Mouse (Mus musculus) liver, adult 2 months (tissue): ENCODE measurements at regions not wholly inside any gene's neighbourhood (a gene's known extent, or its start where the extent isn't known, plus 50 kb on each side); places are given as distances from the start of the nearest gene placed in this dataset.

Experiments used
- DNase-seq: peaks from one replicate; pipeline ENCODE4 v3.0.0-alpha.2; 2011; ENCODE audit warnings: low read depth, low spot score; ENCODE audit errors: extremely low read depth
- H3K27ac ChIP-seq: fragments of 200-500 bp; replicated peaks from 2 replicates; pipeline ENCODE4 v1.5.1; 2012; ENCODE audit warnings: low read depth, mild to moderate bottlenecking, control low read depth, inconsistent platforms, low read length; ENCODE audit not compliant: insufficient read depth
- H3K27me3 ChIP-seq: fragments of 200-500 bp; 2 replicates; pipeline ENCODE4 v1.6.1; 2012; ENCODE audit warnings: mild to moderate bottlenecking, moderate library complexity, low read length, inconsistent platforms; ENCODE audit not compliant: control insufficient read depth, insufficient read depth
- H3K36me3 ChIP-seq: fragments of 200-500 bp; 2 replicates; pipeline ENCODE4 v1.6.1; 2012; ENCODE audit warnings: low read length, inconsistent platforms; ENCODE audit not compliant: control insufficient read depth, insufficient read depth
- H3K4me1 ChIP-seq: fragments of 200-500 bp; 2 replicates; pipeline ENCODE4 v1.6.1; 2011; ENCODE audit warnings: low read length; ENCODE audit not compliant: control insufficient read depth, insufficient read depth
- H3K4me3 ChIP-seq: fragments of 200-500 bp; 2 replicates; pipeline ENCODE4 v1.5.1; 2011; ENCODE audit warnings: low read depth, mild to moderate bottlenecking, control low read depth, low read length, moderate library complexity; ENCODE audit not compliant: insufficient read depth
- H3K79me2 ChIP-seq: fragments of 200-500 bp; 2 replicates; pipeline ENCODE4 v1.6.1; 2012; ENCODE audit warnings: inconsistent platforms, mild to moderate bottlenecking, low read length, moderate library complexity; ENCODE audit not compliant: control insufficient read depth, insufficient read depth
- H3K9ac ChIP-seq: fragments of 200-500 bp; 2 replicates; pipeline ENCODE4 v1.6.1; 2012; ENCODE audit warnings: low read depth, mild to moderate bottlenecking, control low read depth, inconsistent platforms, low read length
- CTCF ChIP-seq: fragments of 200-500 bp; IDR thresholded peaks from 2 replicates; pipeline ENCODE4 v1.5.1; 2011; ENCODE audit warnings: low read depth, low read length, control low read depth
- POLR2A ChIP-seq: fragments of 200-500 bp; IDR thresholded peaks from 2 replicates; pipeline ENCODE4 v1.6.1; 2011; ENCODE audit warnings: low read length, control low read depth; ENCODE audit not compliant: insufficient read depth; ENCODE audit errors: extremely low read depth
- WGBS: fragments of 180-500 bp; shearing (Covaris S2); methylation state at CpG from one replicate; pipeline ENCODE4 v1.1.7; 2018; 5-methylcytosine and 5-hydroxymethylcytosine counted together

- TF ChIP-seq POLR2A (no peak), CTCF (peak; percentile 57; the same call in 1 of the 2 replicates)
- whole genome bisulfite sequencing = 9% methylated on average over 2 of the region's 2 CpGs
- H3K36me3 ChIP-seq = no peaks in the 10 kb centered on the region
- no peak overlapping the region for H3K4me3 ChIP-seq
- H3K4me1 ChIP-seq = no peaks in the 10 kb centered on the region
- H3K9ac ChIP-seq = no peak overlapping the region
- no peaks in the 10 kb centered on the region for H3K79me2 ChIP-seq
- H3K27me3 ChIP-seq = no peaks in the 10 kb centered on the region
- H3K27ac ChIP-seq = no peak overlapping the region
- DNase-seq = peak; percentile 29
These were observed 221.2 kb downstream of the Myh15 start for GRCm38 (mm10) chr16:49278478-49278877.

- H3K79me2 ChIP-seq = no peaks in the 10 kb centered on the region
- no peak for DNase-seq
- H3K36me3 ChIP-seq = no peaks in the 10 kb centered on the region
- H3K27ac ChIP-seq = no peak overlapping the region
- no peaks in the 10 kb centered on the region for H3K27me3 ChIP-seq
- no peak overlapping the region for H3K9ac ChIP-seq
- TF ChIP-seq CTCF (no peak), POLR2A (no peak)
- H3K4me1 ChIP-seq = no peaks in the 10 kb centered on the region
- H3K4me3 ChIP-seq = no peak overlapping the region
- WGBS = 81% methylated on average over 4 of the region's 4 CpGs
These were observed 230.9 kb downstream of the Myh15 start for GRCm38 (mm10) chr16:49288096-49288714.

DNA sequence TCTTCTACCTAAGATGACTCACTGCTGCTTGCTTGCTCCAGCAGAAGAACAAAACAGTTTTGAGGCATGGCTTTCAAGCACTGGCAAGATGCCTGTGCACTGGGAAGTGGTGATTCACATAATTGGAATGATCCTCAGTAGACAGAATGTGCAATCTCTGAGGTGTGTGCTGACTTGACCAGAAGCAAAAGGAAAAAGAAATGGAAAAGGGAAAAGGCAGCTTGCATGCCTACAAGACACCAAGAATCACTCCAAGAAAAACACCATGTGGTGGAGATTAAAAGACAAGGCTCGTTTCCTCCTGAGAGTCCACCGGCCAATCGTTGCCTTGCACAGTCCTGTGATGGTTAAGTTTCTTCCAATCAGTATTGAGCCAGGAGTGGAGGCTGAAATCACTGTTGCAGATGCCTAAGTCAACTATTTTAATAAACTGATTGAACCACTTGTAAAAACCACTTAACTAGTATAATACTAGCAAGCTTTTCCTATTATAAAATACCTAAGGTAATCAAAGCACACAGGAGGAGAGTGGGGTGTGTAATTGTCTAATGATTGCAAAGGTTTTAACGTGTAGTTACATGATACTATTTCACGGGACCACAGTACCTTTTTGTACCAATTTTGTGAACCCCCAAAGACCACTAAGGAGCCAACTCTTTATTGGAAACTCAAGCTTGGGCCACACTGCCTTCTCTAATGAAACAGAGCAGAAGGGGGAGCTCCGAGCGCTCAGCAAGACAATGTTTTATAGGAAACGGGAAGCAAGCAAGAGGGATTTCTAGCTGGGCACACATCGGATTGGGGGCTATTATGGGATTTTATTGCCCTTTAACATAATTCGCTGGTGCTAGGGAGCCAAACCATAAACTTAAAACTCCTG, 232.2 kb downstream of the Myh15 start:
- H3K4me3 ChIP-seq = no peak overlapping the region
- TF ChIP-seq CTCF (no peak), POLR2A (no peak)
- WGBS = 75% methylated on average over 10 of the region's 10 CpGs
- H3K27ac ChIP-seq = no peak overlapping the region
- no peak for DNase-seq
- no peaks in the 10 kb centered on the region for H3K36me3 ChIP-seq
- H3K4me1 ChIP-seq = no peaks in the 10 kb centered on the region
- H3K27me3 ChIP-seq = no peaks in the 10 kb centered on the region
- no peaks in the 10 kb centered on the region for H3K79me2 ChIP-seq
- no peak overlapping the region for H3K9ac ChIP-seq

DNA sequence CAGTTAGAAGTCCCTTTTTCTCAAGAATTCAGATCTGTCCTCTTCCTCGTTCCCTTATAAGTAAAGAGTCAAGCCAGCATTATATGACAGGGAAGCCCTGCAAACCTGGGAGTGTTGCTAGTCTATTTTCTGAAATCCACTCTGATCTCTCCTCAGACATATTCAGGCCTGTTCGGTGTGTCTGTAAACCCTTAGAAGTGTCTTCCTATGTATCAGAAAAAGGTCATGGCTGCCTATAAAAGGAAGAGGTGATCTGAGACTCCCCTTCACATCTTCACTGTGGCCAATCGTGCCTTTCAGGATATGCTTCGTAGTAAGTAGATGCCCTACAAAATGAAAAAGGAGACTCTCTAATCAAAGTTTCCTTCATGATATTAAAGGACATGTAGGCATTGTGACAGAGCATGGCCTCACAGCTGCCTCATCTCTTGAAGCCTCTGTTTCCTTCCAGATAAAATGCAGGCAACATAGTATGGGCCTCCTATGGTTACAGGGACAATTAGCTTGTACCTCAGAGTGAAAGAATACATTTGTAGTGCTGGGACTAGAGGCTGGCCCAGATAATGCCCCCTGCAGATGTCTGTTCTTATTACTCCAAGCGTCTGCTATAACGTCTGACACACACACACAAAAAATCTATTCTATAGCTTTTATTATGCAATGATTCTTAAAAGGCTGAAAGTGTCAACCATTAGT, 246.5 kb downstream of the Myh15 start:
- H3K4me1 ChIP-seq = no peaks in the 10 kb centered on the region
- no peak for DNase-seq
- H3K27me3 ChIP-seq = no peaks in the 10 kb centered on the region
- whole genome bisulfite sequencing = 83% methylated on average over 6 of the region's 6 CpGs
- no peaks in the 10 kb centered on the region for H3K36me3 ChIP-seq
- TF ChIP-seq CTCF = no peak
- TF ChIP-seq POLR2A = no peak
- H3K4me3 ChIP-seq = no peak overlapping the region
- no peak overlapping the region for H3K9ac ChIP-seq
- H3K27ac ChIP-seq = no peak overlapping the region
- no peaks in the 10 kb centered on the region for H3K79me2 ChIP-seq

- DNase-seq = no peak
- TF ChIP-seq POLR2A = no peak
- TF ChIP-seq CTCF = no peak
- no peak overlapping the region for H3K9ac ChIP-seq
- H3K36me3 ChIP-seq = no peaks in the 10 kb centered on the region
- H3K79me2 ChIP-seq = no peaks in the 10 kb centered on the region
- WGBS = 67% methylated on average over 2 of the region's 2 CpGs
- H3K27me3 ChIP-seq = no peaks in the 10 kb centered on the region
- H3K4me1 ChIP-seq = no peaks in the 10 kb centered on the region
- no peak overlapping the region for H3K4me3 ChIP-seq
- no peak overlapping the region for H3K27ac ChIP-seq
These were observed 247.1 kb downstream of the Myh15 start for GRCm38 (mm10) chr16:49304354-49304753.
